Mouse (Mus musculus) limb, embryonic 11.5 days (tissue): Measurements from ENCODE around the gene Atxn7. TPM values are rescaled to one million over a fixed set of nuclear protein-coding genes. Genes with fewer than 3 reads are reported as not detected.
"Not testable (repeated sequence)": the region's sequence is repeated elsewhere in the genome, so short reads cannot be mapped to it uniquely, and the experiment has no call there.

Source experiments
- ATAC-seq: fragments of 200-750 bp; cut with Nextera tagmentation; 2 replicates; pipeline ENCODE4 v1.8.0; 2017; ENCODE audit warnings: low read depth; ENCODE audit not compliant: insufficient number of reproducible peaks, low FRiP score, low TSS enrichment
- DNase-seq: peaks from one replicate; pipeline ENCODE4 v3.0.0-alpha.2; 2015; ENCODE audit warnings: low spot score
- H3K27ac ChIP-seq: fragments of 300-500 bp; sonication (generic); replicated peaks from 2 replicates; pipeline ENCODE4 v1.5.1; 2014; ENCODE audit warnings: low read depth, mild to moderate bottlenecking, low read length
- H3K27me3 ChIP-seq: fragments of 300-500 bp; sonication (generic); 2 replicates; pipeline ENCODE4 v1.6.1; 2014; ENCODE audit warnings: mild to moderate bottlenecking, low read length, mixed read lengths; ENCODE audit not compliant: control insufficient read depth, insufficient read depth
- H3K36me3 ChIP-seq: fragments of 300-500 bp; sonication (generic); 2 replicates; pipeline ENCODE4 v1.6.1; 2014; ENCODE audit warnings: mild to moderate bottlenecking, low read length, moderate library complexity, mixed read lengths; ENCODE audit not compliant: control insufficient read depth, insufficient read depth
- H3K4me1 ChIP-seq: fragments of 300-500 bp; sonication (generic); 2 replicates; pipeline ENCODE4 v1.6.1; 2014; ENCODE audit warnings: low read length, mixed read lengths; ENCODE audit not compliant: control insufficient read depth, insufficient read depth
- H3K4me2 ChIP-seq: fragments of 300-500 bp; sonication (generic); 2 replicates; pipeline ENCODE4 v1.6.1; 2014; ENCODE audit warnings: low read depth, mild to moderate bottlenecking, moderate library complexity; ENCODE audit not compliant: severe bottlenecking
- H3K4me3 ChIP-seq: fragments of 300-500 bp; sonication (generic); 2 replicates; pipeline ENCODE4 v1.5.1; 2014; ENCODE audit warnings: low read depth, low read length
- H3K9ac ChIP-seq: fragments of 300-500 bp; sonication (generic); 2 replicates; pipeline ENCODE4 v1.6.1; 2014; ENCODE audit warnings: mild to moderate bottlenecking, low read length
- H3K9me3 ChIP-seq: fragments of 300-500 bp; sonication (generic); 2 replicates; pipeline ENCODE4 v1.6.1; 2016; ENCODE audit warnings: low read length; ENCODE audit not compliant: control insufficient read depth
- WGBS: fragments of 180-500 bp; shearing (Covaris S2); extraction: QIAGEN DNeasy Blood & Tissue Kit; methylation state at CpG from one replicate; pipeline ENCODE4 v1.1.7; 2014; 5-methylcytosine and 5-hydroxymethylcytosine counted together
- polyA plus RNA-seq: library from polyadenylated mRNA; unstranded; fragments of >200 nt; fragmentation: Nextera tagmentation; extraction: Ambion mirVana; gene quantifications from 2 replicates; pipeline ENCODE4 v1.2.1, GENCODE M21; 2014

The Atxn7 gene
- polyA plus RNA-seq, 1 experiment from 2014 or later, result 4.6 TPM

DNA sequence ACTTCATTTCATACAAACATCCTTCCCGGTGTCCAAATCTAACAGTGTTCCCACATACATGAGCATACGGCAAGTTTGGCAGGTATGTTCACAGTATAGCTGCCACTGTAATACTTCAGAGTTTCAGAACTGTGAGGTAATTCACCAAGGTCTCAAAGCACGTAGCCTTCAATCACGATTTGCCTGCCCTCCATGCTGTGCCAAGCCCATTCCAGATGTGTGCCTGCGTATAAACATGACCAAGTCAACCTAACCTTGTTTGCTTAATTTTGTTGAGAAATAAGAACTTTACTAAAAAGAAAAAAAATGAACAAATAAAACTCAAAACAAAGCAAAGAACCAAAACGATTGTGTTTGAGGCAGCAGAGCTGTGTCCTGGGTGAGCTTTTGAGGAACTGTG is 60.0 kb downstream of the Atxn7 start:
- Histone ChIP-seq H3K27ac (no peak overlapping the region), H3K9ac (no peak overlapping the region), H3K9me3 (no peaks in the 10 kb centered on the region), H3K4me1 (no peaks in the 10 kb centered on the region), H3K27me3 (no peaks in the 10 kb centered on the region), H3K4me3 (no peak overlapping the region), H3K36me3 (no peaks in the 10 kb centered on the region), H3K4me2 (no peak overlapping the region)
- WGBS, result 90% methylated on average over 6 of the region's 6 CpGs
- DNase-seq, result no peak
- ATAC-seq, result no peak

GRCm38 (mm10) chr14:14025870-14026269 is 64.6 kb downstream of the Atxn7 start:
- WGBS, result 91% methylated on average over 8 of the region's 8 CpGs
- DNase-seq, result no peak
- ATAC-seq, result no peak

DNA sequence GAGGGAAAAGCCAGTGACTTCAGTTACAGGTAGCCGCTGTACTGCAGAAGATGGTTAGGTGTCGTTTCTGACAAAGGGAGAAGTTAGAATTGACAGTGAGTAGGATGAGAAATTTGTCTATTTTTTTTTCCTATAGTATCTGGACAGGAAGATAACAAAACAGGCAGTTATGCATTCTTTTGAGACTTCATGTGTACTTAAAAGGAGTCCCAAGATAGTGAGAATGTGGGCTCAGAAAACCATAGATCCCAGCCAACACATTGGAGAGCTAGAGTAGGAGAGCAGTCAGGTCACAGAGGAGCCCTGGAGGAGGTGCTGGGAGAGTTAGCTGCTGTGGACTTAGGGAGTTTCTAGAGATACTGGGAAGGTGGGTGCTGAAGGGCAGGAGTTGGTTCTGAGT is 69.4 kb downstream of the Atxn7 start:
- ATAC-seq, result no peak
- H3K9me3 ChIP-seq, result no peaks in the 10 kb centered on the region
- no peak overlapping the region for H3K9ac ChIP-seq
- no peak overlapping the region for H3K4me3 ChIP-seq
- H3K27me3 ChIP-seq, result no peaks in the 10 kb centered on the region
- no peak overlapping the region for H3K4me2 ChIP-seq
- H3K36me3 ChIP-seq, result no peaks in the 10 kb centered on the region
- H3K27ac ChIP-seq, result no peak overlapping the region
- 93% methylated on average over 2 of the region's 2 CpGs for WGBS
- no peaks in the 10 kb centered on the region for H3K4me1 ChIP-seq
- no peak for DNase-seq

More at GRCm38 (mm10) chr14:14025870-14026269, 64.6 kb downstream of the Atxn7 start:
- Histone ChIP-seq H3K9ac (no peak overlapping the region), H3K4me1 (no peaks in the 10 kb centered on the region), H3K9me3 (no peaks in the 10 kb centered on the region), H3K27ac (no peak overlapping the region), H3K27me3 (no peaks in the 10 kb centered on the region), H3K4me2 (no peak overlapping the region), H3K4me3 (no peak overlapping the region), H3K36me3 (no peaks in the 10 kb centered on the region)

- H3K27ac ChIP-seq, result no peak overlapping the region
- no peak overlapping the region for H3K9ac ChIP-seq
- no peak for DNase-seq
- H3K27me3 ChIP-seq, result no peaks in the 10 kb centered on the region
- no peak overlapping the region for H3K4me2 ChIP-seq
- H3K4me3 ChIP-seq, result no peak overlapping the region
- no peak for ATAC-seq
- 78% methylated on average over 1 of the region's 1 CpGs for WGBS
- no peaks in the 10 kb centered on the region for H3K36me3 ChIP-seq
- H3K4me1 ChIP-seq, result no peaks in the 10 kb centered on the region
- H3K9me3 ChIP-seq, result no peaks in the 10 kb centered on the region
These were observed 71.6 kb downstream of the Atxn7 start for GRCm38 (mm10) chr14:14032842-14033241.

DNA sequence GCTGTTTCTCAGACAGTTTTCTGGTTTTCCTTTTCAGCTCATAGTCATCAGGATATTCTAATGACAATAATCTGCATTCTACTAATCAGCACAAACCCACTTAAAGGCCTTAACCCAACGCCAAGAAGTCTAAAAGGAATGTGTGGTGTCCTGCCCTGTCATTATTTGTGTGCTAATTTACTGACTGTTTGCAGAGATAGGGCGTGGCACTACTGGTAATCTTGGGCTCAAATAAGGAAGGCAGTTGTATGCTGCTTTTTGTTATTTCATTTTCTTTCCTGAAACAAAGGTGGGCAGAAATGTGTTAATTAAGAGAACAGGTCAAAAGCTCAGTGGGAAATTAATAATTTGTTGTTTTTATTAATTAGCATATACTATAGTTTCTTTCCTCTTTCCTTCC is 75.1 kb downstream of the Atxn7 start:
- 74% methylated on average over 2 of the region's 2 CpGs for WGBS
- Histone ChIP-seq H3K27me3 (no peaks in the 10 kb centered on the region), H3K4me1 (no peaks in the 10 kb centered on the region), H3K9ac (no peak overlapping the region), H3K9me3 (no peaks in the 10 kb centered on the region), H3K27ac (no peak overlapping the region), H3K4me2 (no peak overlapping the region), H3K36me3 (no peaks in the 10 kb centered on the region), H3K4me3 (no peak overlapping the region)
- ATAC-seq, result no peak
- no peak for DNase-seq

- H3K9ac ChIP-seq, result no peak overlapping the region
- DNase-seq, result no peak
- no peaks in the 10 kb centered on the region for H3K9me3 ChIP-seq
- H3K4me1 ChIP-seq, result no peaks in the 10 kb centered on the region
- WGBS, result 86% methylated on average over 2 of the region's 2 CpGs
- H3K27me3 ChIP-seq, result no peaks in the 10 kb centered on the region
- no peak for ATAC-seq
- H3K4me2 ChIP-seq, result no peak overlapping the region
- no peak overlapping the region for H3K4me3 ChIP-seq
- no peaks in the 10 kb centered on the region for H3K36me3 ChIP-seq
- H3K27ac ChIP-seq, result no peak overlapping the region
These were observed 77.0 kb downstream of the Atxn7 start for GRCm38 (mm10) chr14:14038233-14038632.

GRCm38 (mm10) chr14:14042336-14042735 is 81.1 kb downstream of the Atxn7 start:
- ATAC-seq, result no peak
- Histone ChIP-seq H3K36me3 (peaks cover 5% of the 10 kb centered on the region; the same call in 1 of the 2 replicates), H3K27me3 (no peaks in the 10 kb centered on the region), H3K4me2 (no peak overlapping the region), H3K27ac (no peak overlapping the region), H3K9ac (no peak overlapping the region), H3K9me3 (no peaks in the 10 kb centered on the region), H3K4me1 (no peaks in the 10 kb centered on the region), H3K4me3 (no peak overlapping the region)
- DNase-seq, result no peak
- 86% methylated on average over 4 of the region's 4 CpGs for WGBS

GRCm38 (mm10) chr14:14054386-14054785 is 93.1 kb downstream of the Atxn7 start:
- H3K9me3 ChIP-seq, result no peaks in the 10 kb centered on the region

GRCm38 (mm10) chr14:14059606-14060005 is 98.4 kb downstream of the Atxn7 start:
- H3K9me3 ChIP-seq, DNase-seq, H3K36me3 ChIP-seq, H3K4me2 ChIP-seq, H3K27ac ChIP-seq, H3K4me3 ChIP-seq, H3K9ac ChIP-seq, H3K4me1 ChIP-seq, ATAC-seq, H3K27me3 ChIP-seq: not testable (repeated sequence)

More at GRCm38 (mm10) chr14:14054386-14054785, 93.1 kb downstream of the Atxn7 start:
- no peaks in the 10 kb centered on the region for H3K4me1 ChIP-seq
- DNase-seq (no peak), ATAC-seq (no peak)
- 0 out of 2 replicates have a peak, but pooled peaks cover 2% of the 10 kb centered on the region for H3K36me3 ChIP-seq
- no peak overlapping the region for H3K9ac ChIP-seq
- 93% methylated on average over 2 of the region's 2 CpGs for WGBS
- H3K27me3 ChIP-seq, result no peaks in the 10 kb centered on the region
- no peak overlapping the region for H3K4me2 ChIP-seq
- no peak overlapping the region for H3K4me3 ChIP-seq
- H3K27ac ChIP-seq, result no peak overlapping the region
